Mouse (Mus musculus) embryo, embryonic 10.5 days (tissue): ENCODE data around the gene Ptgds.

ENCODE experiments used
- DNase-seq: peaks from one replicate; pipeline ENCODE4 v3.0.0-alpha.2; 2015; ENCODE audit warnings: low spot score

Ptgds gene

DNA sequence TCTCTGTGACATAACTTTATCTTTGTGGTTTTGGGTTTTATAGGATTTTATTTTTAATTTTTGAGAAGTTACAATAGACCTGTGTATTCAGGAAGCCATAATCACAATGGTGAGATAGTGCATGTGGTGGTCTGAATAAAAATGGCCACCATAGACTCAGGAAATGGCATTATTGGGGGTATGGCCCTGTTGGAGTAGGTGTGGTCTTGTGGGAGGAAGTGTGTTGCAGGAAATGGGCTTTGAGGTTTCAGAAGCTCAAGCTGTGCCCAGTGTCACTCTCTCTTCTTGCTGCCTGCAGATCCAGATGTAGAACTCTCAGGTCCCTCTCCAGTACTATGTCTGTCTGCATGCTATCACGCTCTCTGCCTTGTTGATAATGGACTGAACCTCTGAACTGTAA is 10.7 kb upstream of the Ptgds start:
- DNase-seq, result no peak

DNA sequence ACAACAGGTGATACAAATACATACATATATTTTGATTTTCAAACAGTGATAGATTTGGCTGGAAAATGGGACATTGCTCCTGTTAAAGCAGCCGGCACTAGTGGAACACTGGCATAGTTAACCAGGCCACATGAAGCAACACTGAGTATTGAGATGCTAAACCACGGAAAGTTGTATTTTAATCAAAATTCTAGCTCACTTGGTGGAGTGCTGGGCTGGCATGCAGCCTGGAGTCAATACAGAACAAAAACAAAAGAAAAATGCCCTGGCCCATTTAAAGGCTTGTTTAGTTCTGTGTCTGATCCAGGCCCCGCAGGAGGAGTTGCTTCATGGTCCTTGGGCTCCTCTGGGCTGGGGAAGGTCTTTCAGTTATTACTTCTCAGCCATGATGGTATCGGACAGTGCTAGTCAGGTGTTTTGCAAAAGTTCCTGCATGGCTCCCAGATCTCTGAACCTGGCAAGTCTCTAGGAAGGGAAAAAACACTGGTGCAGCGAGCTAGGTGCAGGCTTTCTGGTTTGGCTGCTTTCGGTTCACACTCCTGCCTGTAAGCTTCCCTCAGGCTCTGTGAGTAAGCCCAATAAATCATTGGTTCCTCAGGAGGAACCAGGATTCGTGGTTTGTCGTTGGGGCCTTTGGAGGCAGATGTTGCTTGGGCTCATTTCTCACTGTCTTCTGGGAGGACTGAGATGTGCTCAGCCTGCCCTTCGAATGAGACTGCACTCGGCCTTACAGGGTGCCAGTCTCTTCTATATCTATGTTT is 9.9 kb upstream of the Ptgds start:
- no peak for DNase-seq

DNA sequence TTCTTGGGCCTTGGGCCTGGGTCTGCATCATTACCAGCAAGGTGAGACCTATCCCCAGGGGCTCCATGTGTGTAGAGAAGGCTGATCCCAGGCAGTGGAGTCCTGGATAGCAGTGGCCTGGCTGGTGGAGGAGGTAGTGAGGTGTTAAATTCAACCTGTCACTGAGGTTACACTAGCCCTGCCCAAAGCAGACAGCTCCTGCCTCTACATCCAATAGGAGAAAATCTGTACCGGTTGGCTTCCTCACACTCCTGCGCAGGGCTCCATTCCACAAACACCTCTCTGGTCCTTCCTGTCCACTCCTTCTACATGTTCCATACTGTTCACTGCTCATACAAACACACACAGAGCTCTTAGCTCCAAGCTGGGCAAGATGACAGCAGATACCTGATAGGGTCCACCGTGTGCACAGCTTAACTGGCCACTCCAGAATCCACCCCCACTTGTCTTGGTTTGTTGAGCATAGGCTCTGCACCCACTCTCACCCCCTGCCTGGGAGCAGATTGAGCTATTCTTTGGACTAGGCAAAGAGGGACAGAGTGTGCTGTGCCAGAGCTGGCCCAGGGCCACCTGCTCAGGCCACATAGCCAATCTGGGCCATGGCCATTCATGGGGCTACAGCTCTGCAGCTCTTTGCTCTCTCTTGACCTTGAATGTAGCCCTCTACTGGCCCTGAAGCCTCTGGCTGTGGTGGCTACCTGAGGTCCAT is 8.3 kb upstream of the Ptgds start:
- DNase-seq, result no peak

DNA sequence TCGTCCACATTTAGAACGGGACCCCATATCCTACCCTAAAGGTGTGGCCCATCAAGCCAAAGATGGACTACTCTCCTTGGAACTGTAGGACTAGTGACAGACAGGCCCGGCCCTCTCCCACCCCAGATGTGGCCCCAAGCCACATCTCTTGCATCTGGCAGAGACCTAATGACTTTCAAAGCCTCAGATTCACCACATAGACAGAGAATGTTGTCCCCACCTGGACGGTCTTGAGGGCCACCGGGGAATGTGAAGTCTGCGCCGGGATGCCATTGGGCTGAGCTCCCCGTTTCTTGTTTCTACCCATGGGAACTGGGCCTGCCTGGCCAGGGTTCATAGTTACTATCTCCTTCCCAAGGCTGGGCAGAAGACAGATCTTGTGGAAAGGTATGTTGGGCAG is 7.7 kb upstream of the Ptgds start:
- no peak for DNase-seq

DNA sequence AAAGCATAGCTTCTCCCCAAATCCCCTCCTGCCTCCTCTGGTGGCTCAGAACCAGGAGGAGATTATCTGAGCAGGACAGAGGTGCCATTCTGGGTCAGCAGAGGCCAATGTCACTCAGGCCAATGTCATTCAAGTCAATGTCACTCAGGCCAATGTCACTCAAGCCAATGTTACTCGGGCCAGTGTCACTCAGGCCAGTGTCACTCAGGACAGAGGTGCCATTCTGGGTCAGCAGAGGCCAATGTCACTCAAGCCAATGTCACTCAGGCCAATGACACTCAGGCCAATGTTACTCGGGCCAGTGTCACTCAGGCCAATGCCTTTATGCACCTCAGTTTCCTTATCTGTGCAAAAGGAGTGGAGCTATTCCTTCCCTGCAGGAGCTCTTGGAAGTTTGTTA is 2.7 kb upstream of the Ptgds start:
- DNase-seq, result no peak

DNA sequence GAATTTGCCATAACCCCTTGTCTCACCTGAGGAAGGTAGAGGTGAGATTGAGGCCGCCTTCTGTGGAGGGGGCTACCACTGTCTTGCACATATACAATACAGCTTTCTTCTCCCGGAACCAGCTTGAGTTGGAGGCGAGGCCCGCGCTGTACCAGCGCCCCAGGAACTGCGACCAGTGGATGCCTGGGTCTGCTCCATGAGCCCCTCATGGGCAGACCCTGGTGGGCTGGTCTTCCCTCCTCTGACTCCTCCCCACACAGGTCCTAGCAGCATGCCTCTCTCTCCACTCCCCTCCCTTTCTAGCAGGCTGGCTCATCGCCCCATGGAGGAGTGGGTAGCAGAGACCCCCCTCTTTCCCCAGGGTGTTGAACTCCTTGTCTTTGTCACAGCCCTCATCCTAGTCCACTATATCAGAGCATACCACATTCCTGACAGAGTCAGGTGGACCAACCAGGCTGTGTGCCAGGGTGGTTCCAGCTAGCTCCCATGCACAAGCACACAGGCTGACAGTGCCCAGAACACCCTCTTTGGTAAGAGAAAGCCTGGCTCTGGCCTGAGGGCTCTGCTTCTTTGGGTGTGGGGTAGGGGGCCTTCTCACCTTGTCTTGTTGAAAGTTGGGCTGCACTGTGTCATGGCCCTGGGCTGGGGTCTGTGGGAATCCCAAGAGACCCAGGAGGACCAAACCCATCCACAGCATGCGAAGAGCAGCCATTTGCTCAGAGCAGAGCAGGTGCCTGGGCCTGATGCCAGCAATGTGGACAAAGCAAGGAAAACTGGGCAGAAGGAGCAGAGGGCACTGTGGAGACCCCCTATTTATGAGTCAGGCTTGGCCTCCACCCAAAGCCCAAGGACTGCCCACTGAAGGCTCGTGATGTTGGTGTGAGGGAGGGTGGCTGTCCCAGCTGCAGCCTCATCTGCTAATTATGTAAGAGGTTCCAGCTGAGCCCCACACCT is 607 bp downstream of the Ptgds start:
- DNase-seq, result no peak

DNA sequence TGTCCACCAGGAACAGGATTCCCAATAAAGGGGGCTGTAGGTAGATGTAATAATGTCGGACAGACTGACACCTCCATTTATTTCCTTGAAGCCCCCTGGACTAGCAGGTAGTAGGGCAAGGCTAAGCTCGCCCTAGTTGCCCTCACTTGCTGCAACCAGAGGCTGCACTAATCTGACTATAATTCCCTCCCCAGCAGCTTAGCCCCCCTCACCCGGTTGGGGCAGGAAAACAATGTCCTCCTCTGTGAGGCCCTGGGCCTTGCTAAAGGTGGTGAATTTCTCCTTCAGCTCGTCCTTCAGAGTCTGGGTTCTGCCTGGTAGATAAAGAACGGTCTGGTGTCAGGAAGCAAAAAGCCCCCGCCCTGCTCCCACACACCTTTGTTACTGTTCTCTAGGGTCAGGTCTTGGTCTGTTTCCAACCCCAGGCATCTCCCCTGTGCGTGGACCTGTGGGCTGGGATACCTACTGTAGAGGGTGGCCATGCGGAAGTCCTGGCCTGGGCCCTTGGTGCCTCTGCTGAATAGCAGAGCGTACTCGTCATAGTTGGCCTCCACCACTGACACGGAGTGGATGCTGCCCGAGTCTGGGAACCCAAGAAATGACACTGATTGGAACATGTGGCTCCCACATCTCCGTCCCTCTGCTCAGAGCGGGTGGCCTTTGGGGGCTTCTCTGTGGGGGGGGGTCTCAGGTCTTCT is 2.1 kb downstream of the Ptgds start:
- DNase-seq, result no peak

DNA sequence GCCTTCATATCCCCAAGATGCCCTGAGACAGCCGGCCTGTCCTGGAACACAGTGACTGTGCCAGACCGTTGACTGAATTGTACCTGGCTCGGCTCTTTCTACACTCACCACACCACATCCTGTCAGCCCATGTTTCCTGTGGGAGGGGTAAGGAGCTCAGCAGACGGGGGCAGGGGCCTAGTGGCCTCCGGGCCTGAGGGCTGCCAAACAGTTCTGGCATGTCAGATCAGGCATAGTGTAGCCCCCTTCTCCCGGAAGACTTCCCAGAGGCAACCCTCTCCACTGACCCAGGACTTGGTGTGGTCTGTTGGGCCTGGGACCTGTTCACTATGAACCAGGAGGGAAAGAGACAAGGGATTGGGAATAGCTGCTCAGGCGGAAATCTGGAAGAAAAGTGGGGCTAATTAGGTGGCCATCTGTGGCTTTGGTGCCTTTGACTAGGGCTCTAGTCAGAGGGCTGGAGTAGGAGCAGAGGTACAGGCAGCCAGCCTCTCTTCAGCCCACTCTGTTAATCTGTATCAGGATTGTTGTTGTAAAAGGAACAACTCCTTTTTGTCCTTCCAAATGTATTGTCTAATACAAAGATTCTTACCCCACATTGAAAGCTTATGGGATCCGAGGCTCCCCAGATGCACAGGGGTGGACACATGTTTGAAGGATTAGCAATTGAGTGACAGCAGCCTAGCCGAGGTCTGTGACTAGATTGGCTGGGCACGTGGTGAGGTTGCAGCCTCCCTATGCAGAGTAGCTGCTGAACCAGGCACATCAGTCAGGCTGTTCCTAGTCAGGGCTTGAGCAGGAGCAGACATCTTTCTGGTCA is 3.8 kb downstream of the Ptgds start:
- peak; percentile 6 for DNase-seq

DNA sequence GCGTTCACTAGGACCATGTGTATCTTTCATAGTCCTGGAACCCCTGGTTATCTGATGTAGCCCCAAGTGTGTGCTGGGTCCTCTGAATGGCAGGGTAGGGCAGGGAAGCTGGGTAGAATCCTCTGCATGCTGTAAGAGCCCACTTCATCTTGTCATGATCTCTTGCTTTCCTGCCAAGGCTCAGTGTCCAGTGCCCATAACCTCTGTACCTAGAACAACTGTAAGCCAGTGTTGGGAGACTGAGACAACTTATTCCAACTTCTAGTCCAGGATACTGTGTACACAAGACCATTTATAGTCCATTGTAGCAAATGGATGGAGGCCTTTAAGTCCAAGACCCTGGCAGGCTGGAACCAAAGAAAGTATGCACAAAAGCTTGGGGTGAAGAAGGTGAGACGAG is 4.6 kb downstream of the Ptgds start:
- no peak for DNase-seq

DNA sequence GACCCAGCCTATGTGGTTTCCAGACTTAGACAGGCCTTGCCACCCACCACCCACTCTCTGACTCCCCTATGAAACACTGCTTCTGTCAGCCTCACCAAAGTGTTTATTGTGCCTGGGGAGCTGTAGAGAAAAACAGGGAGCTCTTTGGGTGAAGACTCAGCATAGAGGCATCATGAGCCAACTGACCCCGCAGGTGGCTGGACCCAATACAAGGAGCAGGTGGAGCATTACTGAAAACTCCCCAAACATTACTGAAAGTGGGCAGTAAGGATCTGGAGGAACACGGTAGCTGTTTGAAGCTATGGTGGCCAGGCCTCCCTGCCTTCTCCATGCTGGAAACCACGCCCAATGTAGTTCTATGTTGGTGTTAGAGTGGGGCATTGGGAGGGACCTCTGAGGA is 6.2 kb downstream of the Ptgds start:
- no peak for DNase-seq

DNA sequence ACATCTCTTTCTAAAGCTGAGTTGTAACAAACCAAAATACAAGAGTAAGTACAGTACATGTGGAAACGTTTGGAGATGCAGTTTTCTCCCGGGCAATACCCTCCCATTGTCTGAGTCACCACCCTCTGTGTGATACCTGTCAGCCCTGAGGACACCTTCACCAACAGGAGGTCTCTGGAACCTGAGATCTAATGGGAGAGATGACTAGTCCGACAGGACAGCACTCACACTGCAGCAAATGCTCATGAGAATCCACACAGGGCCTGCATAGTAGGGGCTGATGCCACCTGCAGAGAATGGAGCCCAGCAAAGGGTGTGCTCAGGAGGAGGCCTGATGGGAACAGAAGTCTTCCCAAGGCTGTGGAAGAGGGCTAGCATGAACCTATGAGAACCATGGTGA is 8.4 kb downstream of the Ptgds start:
- no peak for DNase-seq

DNA sequence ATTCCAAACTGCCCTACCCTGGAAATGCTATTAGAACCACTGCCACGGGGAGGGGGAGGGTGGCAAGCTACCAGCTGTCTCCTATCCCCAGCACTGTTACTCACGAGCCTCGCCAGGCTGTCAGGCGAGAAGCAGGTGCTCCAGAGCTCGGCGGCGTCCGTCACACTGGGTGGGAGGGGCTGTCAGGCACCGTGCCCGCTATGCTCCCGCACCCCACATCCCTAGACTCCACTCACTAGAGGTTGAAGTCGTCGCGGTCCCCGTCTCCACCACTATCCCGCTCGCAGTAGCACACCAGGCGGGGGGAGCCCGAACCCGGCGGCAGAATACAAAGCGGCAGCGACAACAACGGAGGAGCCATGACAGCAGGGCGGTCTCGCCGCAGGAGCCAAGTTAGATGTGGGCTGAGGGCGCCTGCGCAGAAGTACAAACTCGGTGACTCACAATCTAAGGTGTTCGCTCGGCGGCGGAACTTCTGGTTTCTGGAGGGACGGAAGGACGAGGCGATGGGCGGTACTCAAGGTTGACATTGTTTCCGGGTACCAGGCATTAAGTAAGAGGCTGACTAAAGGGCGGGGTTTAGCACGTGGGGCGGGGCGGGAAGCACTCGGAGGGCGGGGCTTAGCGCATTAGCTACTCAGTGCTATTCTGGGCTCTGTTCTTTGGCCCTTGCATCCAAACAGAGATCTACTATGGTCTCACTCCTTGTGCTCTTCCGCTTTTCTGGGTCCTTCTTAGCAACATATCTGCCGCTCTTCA is 9.1 kb downstream of the Ptgds start, which contains the start of gene Paxx:
Gene Paxx (minus strand): TSS at position 544 of the 759 bp plus-strand sequence.
- DNase-seq, result peak; percentile 95

DNA sequence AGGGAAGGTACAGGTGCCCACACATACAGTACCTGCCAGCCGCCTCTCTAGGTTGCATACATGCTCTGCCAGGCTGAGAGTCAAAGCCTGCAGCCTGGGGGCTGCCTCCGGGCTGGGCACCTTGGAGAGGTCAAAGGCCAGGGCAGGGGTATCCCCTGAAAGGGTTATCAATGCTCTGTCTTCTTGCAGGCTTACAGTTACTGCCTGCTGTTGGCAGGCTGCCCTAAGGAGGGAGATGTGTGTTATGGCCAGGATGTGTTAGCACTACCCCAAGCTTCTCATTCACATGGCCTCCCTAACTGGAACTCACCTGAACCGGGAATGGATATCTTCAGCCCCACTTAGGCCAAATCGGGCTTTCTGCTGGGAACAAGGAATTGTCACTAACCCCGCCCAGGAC is 9.7 kb downstream of the Ptgds start:
- DNase-seq, result no peak

DNA sequence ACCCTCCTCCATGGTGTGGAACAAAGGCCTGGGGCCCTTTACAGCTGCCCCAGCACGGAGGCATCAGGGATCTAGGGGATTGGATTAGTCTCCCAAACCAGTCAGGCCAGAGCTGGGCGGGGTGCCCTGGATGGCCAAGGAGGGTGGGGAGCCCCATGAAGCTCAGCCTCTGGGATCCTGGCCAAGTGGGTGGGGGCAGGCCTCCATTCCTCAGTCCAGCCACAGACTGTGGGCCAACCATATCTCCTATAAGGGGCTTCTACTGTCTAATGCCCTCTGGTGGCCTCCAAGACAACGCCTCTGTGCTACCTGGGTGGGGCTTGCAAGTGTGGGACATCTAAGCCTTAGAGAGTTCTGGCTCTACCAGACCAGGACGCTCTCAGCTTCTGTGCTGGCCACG is 10.9 kb downstream of the Ptgds start:
- no peak for DNase-seq

DNA sequence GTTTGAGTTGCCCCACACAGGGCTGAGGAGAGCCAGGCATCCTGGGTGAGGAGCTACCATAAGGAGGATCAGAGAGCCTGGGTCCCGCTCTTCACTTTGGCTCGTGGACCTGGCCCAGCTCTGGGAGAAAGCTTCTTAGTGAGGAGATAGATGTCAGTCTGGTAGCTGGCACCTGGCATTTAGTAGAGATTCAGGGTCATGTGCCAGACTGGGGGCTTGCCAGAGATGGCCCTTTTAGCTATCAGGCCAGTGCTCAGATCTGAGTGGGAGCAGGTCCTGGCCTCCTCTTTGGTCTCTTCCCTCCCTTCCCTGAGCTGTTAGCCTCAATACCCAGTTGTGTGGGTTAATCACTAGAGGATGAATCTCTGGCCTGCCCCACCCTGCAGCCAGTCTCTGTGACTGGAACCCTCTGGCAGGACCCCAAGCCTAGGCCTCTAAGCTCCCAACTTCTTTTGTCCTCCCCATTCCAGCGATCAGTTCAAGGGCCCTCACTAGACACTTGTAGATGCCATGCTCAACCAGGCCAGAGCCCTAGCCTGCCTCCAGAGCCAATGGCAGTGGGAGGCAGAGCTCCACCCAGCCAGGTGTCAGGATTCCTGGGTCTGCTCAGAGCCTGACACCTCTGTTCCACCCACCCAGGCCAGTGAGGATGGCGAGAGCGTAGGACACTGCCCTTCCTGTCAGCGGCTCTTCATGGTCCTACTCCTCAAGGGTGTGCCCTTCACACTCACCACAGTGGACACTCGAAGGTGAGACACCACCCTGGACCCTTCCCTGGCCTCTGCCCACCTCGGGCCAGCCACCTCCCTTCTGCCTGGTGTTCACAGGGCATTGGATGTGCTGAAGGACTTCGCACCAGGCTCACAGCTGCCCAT is 12.6 kb downstream of the Ptgds start:
- no peak for DNase-seq

DNA sequence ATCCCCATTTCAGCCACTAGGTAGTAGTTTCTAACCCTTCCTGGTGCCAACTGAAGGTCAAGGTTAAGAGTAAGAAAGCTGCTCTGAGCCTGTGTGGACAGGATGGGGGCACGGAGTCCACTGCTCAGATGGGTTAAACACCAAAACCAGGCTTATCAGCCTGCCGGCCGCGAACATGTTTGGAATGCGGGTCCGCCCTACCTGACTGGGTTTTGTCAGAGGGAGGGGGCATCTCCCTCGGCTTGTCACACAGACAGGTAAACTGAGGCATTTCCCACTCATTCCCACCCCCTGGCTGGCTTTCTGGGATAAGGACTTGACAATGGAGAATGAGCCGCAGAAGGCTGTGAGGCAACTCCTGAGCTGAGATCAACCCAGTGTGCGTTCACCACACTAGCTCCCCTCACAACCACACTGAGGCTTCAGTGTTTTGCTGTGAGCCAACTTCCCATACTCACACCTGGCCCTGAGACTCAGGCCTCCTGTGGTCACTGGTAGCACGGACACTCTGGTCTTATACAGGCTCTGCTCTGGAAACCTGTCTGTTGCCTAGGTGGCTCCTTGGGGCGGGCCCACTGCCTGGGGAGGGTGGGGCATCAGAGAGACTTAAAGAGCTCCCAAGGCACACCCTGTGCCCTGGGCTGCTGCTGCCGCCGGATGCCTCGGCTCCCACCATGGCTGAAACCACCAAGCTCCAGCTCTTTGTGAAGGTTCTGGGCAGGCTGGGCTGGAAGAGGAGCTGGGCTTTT is 13.5 kb downstream of the Ptgds start, which contains the start of gene Clic3:
Gene Clic3 (plus strand): TSS at position 634 of the 749 bp plus-strand sequence.
- no peak for DNase-seq

DNA sequence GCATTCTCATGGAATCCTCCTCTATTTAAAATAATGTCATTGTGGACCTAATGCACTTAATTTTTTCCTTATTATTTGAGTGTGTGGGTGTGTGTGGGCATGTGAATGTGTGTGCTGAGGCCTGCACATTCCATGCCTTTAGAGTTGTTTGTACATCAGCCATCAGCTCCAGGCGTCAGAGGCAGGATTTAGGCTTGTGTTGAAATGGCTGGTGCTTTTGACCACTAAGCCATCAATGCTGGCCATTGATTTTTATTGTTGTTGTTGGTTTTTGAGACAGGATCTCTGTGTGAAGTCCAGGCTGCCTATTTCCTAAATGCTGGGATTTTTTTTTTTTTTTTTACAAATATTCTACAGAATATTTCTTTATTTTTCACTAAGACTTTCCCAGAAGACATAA is 16.9 kb downstream of the Ptgds start:
- DNase-seq, result no peak

DNA sequence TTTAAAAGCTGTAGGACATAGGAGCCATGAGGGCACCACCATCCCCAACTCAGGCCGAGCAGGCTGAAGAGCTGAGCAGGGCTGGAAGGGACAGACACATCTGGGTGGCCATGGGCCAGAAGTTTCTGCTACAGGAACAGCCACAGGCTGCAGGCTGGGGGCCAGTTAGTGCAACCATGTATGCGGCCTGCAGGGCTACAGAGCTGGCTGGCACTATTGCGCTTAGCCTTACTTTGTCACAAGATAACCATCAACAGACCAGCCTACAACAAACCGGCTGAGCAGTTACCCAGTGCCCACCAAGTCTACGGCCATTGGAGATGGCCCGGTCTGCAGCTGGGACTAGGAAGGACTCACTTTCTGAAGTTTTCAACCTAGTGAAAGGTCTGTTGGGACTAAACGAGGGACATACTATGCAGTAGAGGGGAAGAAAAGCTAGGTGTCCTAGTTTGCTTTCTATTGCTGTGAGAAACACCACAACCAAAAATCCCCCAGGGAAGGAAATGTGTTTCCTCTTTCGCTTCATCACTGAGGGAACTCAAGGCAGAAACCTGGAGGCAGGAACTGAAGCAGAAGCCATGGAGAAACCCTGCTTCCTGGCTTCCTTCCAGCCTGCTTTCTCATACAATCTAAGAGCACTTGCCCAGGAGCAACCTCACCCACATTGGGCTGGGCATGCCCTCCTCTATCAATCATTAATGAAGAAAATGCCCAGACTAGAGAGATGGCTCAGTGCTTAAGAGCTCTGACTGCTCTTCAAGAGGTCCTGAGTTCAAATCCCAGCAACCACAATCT is 18.8 kb downstream of the Ptgds start:
- DNase-seq, result no peak
